Mouse (Mus musculus) neural tube, embryonic 14.5 days (tissue): ENCODE results near the gene Fyb2. TPM values are rescaled to one million over a fixed set of nuclear protein-coding genes. Genes with fewer than 3 reads are reported as not detected.

Experiments
- ATAC-seq: fragments of 200-750 bp; cut with Nextera tagmentation; 2 replicates; pipeline ENCODE4 v1.8.0; 2017; ENCODE audit warnings: low read depth, mild to moderate bottlenecking, moderate TSS enrichment, moderate library complexity
- H3K27ac ChIP-seq: fragments of 300-500 bp; sonication (generic); 2 replicates; pipeline ENCODE4 v1.5.1; 2014; ENCODE audit warnings: low read depth, mild to moderate bottlenecking, control low read depth, low read length, moderate library complexity, mixed read lengths
- H3K27me3 ChIP-seq: fragments of 300-500 bp; sonication (generic); 2 replicates; pipeline ENCODE4 v1.6.1; 2014; ENCODE audit warnings: low read length; ENCODE audit not compliant: control insufficient read depth, insufficient read depth
- H3K36me3 ChIP-seq: fragments of 300-500 bp; sonication (generic); 2 replicates; pipeline ENCODE4 v1.6.1; 2014; ENCODE audit warnings: low read length, mixed read lengths; ENCODE audit not compliant: control insufficient read depth, insufficient read depth
- H3K4me1 ChIP-seq: fragments of 300-500 bp; sonication (generic); 2 replicates; pipeline ENCODE4 v1.6.1; 2014; ENCODE audit warnings: low read length; ENCODE audit not compliant: control insufficient read depth, insufficient read depth
- H3K4me2 ChIP-seq: fragments of 300-500 bp; sonication (generic); 2 replicates; pipeline ENCODE4 v1.6.1; 2014; ENCODE audit warnings: mild to moderate bottlenecking, low read depth, low read length, control low read depth
- H3K4me3 ChIP-seq: fragments of 300-500 bp; sonication (generic); 2 replicates; pipeline ENCODE4 v1.5.1; 2014; ENCODE audit warnings: low read depth, low read length, control low read depth, mixed read lengths
- H3K9ac ChIP-seq: fragments of 300-500 bp; sonication (generic); replicated peaks from 2 replicates; pipeline ENCODE4 v1.6.1; 2014; ENCODE audit warnings: low read depth, mild to moderate bottlenecking, control low read depth, low read length, mixed read lengths
- H3K9me3 ChIP-seq: fragments of 300-500 bp; sonication (generic); 2 replicates; pipeline ENCODE4 v1.6.1; 2016; ENCODE audit warnings: low read length; ENCODE audit not compliant: control insufficient read depth
- WGBS: fragments of 180-500 bp; shearing (Covaris S2); extraction: QIAGEN DNeasy Blood & Tissue Kit; methylation state at CpG from one replicate; pipeline ENCODE4 v1.1.7; 2014; 5-methylcytosine and 5-hydroxymethylcytosine counted together
- polyA plus RNA-seq: library from polyadenylated mRNA; unstranded; fragments of >200 nt; fragmentation: Nextera tagmentation; extraction: Ambion mirVana; gene quantifications from 2 replicates; pipeline ENCODE4 v1.2.1, GENCODE M21; 2014

The Fyb2 gene
- polyA plus RNA-seq, 1 experiment from 2014 or later: 0.17 TPM

DNA sequence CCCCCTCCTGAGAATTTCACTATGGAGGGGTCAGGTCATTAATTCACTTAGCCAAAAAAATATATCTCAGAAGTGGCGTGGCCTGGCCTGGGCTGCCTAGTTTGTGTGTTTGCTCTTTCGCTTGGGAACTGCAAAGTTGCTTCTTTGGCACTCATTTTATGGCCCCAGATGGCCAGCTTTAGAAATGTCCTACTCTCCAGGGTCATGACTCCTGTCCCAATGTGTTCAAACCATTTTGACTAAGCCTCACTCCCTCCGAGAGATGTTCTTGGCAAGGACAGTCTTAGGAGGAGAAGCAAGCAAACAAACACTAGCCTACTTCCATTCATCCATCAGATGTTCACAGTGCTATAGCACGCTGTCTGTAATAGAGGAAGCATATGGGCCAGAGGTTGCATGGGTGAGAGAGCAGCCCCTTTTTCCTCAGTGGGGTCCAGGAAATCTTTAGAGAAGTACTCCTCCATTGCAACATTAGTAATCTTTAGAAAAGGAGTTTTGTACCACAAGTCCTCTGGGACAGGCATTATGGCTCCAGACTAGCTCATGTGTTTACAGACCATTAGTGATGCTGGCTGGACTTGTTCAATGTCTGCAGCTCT lies 38.1 kb downstream of the Fyb2 start:
- ATAC-seq: no peak
- no peak overlapping the region for H3K4me3 ChIP-seq
- no peaks in the 10 kb centered on the region for H3K9me3 ChIP-seq
- no peak overlapping the region for H3K9ac ChIP-seq
- H3K4me2 ChIP-seq: no peak overlapping the region
- no peaks in the 10 kb centered on the region for H3K4me1 ChIP-seq
- H3K27me3 ChIP-seq: no peaks in the 10 kb centered on the region
- H3K27ac ChIP-seq: no peak overlapping the region
- 78% methylated on average over 4 of the region's 4 CpGs for WGBS
- H3K36me3 ChIP-seq: no peaks in the 10 kb centered on the region

DNA sequence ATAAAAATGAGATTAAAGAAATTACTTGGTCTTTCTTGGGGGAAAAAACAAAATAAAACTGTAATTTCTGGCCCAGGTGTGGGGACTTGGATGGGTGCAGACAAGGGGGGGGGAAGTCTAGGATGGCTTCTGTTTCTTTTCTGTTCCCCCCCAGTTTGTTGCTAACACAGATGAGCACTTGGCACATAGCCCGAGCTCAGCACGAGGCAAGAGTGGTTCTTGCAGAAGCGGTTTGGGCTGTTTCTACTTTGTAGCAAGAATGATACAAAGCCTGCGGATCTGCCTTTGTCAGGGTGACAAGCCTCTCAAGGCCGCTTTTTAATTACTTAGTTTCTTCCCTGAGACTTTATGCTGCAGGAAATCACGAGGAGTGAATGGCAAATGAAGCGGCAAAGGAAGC lies 43.4 kb downstream of the Fyb2 start:
- ATAC-seq: no peak
- H3K9me3 ChIP-seq: no peaks in the 10 kb centered on the region
- H3K4me1 ChIP-seq: no peaks in the 10 kb centered on the region
- no peaks in the 10 kb centered on the region for H3K36me3 ChIP-seq
- 42% methylated on average over 7 of the region's 7 CpGs for WGBS
- no peak overlapping the region for H3K9ac ChIP-seq
- no peak overlapping the region for H3K4me2 ChIP-seq
- H3K27ac ChIP-seq: no peak overlapping the region
- H3K27me3 ChIP-seq: no peaks in the 10 kb centered on the region
- H3K4me3 ChIP-seq: no peak overlapping the region

- Histone ChIP-seq H3K9ac (no peak overlapping the region), H3K27me3 (no peaks in the 10 kb centered on the region), H3K27ac (no peak overlapping the region), H3K4me3 (no peak overlapping the region), H3K9me3 (no peaks in the 10 kb centered on the region), H3K36me3 (no peaks in the 10 kb centered on the region), H3K4me2 (no peak overlapping the region), H3K4me1 (no peaks in the 10 kb centered on the region)
- WGBS: 79% methylated on average over 5 of the region's 5 CpGs
- no peak for ATAC-seq
Observed at GRCm38 (mm10) chr4:104961431-104961830, 48.2 kb downstream of the Fyb2 start.

DNA sequence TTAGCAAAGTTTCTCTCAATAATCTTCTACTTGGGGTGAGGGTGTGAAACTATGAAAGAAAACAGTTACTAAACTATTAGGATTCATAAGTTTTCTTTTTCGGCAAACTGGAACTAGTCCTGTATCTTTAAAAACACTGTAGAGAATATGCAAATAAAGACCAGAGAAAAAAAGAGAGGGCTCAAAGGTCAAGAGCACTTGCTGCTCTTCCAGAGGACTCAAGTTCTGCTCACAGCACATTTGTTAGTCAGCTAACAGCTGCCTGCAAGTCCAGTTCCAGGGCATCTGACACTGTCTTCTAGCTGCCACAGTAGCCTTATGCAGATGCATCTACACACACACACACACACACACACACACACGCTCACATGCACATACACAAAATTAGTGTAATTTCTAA lies 59.4 kb downstream of the Fyb2 start:
- Histone ChIP-seq H3K9me3 (no peaks in the 10 kb centered on the region), H3K27ac (no peak overlapping the region), H3K27me3 (no peaks in the 10 kb centered on the region), H3K4me1 (no peaks in the 10 kb centered on the region), H3K4me2 (no peak overlapping the region), H3K9ac (no peak overlapping the region), H3K36me3 (no peaks in the 10 kb centered on the region), H3K4me3 (no peak overlapping the region)
- no peak for ATAC-seq
- 89% methylated on average over 2 of the region's 2 CpGs for WGBS

DNA sequence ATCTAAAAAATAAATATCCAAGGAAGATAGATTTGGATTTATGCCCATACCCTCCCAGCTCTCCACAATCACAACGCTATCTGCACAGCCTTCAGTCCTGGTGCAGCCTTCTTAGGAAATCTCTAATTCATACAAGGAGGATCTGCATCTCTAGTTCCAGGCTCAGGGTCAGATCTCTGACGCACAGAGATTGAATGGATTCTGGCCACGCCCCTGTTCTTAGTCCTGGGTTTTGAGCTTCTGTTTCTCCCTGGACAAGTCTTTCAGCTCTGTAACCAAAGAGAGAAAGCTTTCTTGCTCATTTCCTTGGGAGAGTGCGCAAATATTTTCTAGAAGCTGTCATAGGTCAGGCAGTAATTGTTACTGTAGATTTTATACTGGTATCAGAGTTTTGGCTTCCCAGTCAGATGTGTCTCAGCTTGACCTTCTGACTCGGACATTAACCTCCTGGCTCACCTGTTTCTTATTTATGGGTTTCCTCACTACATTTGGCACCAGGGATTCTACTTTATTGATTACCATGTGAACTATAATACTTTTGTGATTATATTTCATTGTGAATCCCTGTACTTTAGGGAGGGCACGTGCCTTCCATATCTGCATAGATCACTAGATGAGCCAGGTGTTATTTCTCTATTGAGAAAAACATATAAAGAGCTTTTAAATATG lies 62.0 kb downstream of the Fyb2 start:
- no peak overlapping the region for H3K9ac ChIP-seq
- H3K9me3 ChIP-seq: no peaks in the 10 kb centered on the region
- H3K27me3 ChIP-seq: no peaks in the 10 kb centered on the region
- no peak for ATAC-seq
- no peak overlapping the region for H3K27ac ChIP-seq
- no peaks in the 10 kb centered on the region for H3K36me3 ChIP-seq
- no peak overlapping the region for H3K4me2 ChIP-seq
- WGBS: 91% methylated on average over 6 of the region's 6 CpGs
- H3K4me1 ChIP-seq: no peaks in the 10 kb centered on the region
- H3K4me3 ChIP-seq: no peak overlapping the region

DNA sequence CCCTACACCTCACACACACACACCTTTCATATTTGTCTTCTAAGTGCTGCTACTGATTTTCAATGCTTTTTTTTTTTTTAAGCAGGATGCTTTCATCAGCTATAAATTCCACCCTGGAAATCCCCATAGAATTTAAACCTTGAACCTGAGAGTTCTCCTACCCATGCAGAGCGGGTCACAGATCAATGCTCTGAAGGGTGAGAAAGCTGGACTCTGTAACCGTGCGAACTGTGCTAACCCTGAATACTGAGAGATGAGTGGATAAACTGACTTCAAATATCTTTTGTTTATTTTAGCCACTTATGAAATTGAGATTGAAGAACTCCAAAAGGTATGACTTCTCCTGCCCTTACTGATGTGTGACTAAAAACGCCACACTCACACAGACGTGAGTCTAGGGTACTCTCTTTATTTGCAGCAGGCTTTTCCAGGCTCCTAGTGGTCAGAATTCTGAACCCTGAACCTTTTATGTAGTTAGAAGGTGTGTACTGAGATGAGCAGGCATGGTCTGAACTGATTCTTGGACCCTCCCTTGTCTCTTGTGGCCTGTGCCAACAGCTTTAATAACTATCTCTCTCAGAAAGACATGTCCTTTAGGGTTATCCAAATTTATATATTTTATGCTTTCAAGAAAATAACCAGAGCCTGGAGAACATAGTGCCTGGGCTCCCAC lies 72.8 kb downstream of the Fyb2 start:
- Histone ChIP-seq H3K4me3 (no peak overlapping the region), H3K27me3 (no peaks in the 10 kb centered on the region), H3K27ac (no peak overlapping the region), H3K9me3 (no peaks in the 10 kb centered on the region), H3K9ac (no peak overlapping the region), H3K4me1 (no peaks in the 10 kb centered on the region), H3K36me3 (no peaks in the 10 kb centered on the region), H3K4me2 (no peak overlapping the region)
- WGBS: 83% methylated on average over 5 of the region's 5 CpGs
- ATAC-seq: no peak

GRCm38 (mm10) chr4:104987631-104988030 lies 74.4 kb downstream of the Fyb2 start:
- no peaks in the 10 kb centered on the region for H3K4me1 ChIP-seq
- H3K27ac ChIP-seq: no peak overlapping the region
- no peaks in the 10 kb centered on the region for H3K9me3 ChIP-seq
- WGBS: 80% methylated on average over 7 of the region's 7 CpGs
- H3K4me3 ChIP-seq: no peak overlapping the region
- ATAC-seq: no peak
- H3K36me3 ChIP-seq: no peaks in the 10 kb centered on the region
- H3K27me3 ChIP-seq: no peaks in the 10 kb centered on the region
- no peak overlapping the region for H3K9ac ChIP-seq
- H3K4me2 ChIP-seq: no peak overlapping the region

GRCm38 (mm10) chr4:104988102-104988501 lies 74.8 kb downstream of the Fyb2 start:
- H3K9me3 ChIP-seq: no peaks in the 10 kb centered on the region
- H3K36me3 ChIP-seq: no peaks in the 10 kb centered on the region
- H3K27ac ChIP-seq: no peak overlapping the region
- no peak for ATAC-seq
- no peaks in the 10 kb centered on the region for H3K27me3 ChIP-seq
- H3K9ac ChIP-seq: no peak overlapping the region
- WGBS: 89% methylated on average over 5 of the region's 5 CpGs
- no peaks in the 10 kb centered on the region for H3K4me1 ChIP-seq
- H3K4me2 ChIP-seq: no peak overlapping the region
- H3K4me3 ChIP-seq: no peak overlapping the region

DNA sequence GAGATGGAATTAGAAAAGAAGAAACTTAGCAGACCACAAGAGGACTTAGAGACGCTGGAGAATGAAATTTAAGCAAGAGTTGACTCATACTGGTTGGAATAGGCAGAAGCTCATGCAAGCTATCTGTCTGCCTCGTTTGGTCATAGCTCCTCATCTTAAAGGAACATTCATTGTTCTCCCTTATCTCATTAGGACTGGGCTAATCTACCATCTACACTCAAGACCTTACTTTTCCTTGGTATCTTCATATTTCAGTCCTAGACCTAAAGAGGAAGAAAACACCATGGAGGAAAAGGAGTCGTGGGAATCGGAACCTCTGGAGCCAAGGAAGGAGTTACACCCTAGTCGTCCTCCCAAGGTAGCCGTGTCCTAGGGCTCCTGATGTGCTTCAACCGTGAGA lies 75.5 kb downstream of the Fyb2 start:
- H3K4me3 ChIP-seq: no peak overlapping the region
- no peaks in the 10 kb centered on the region for H3K4me1 ChIP-seq
- 89% methylated on average over 7 of the region's 7 CpGs for WGBS
- H3K27me3 ChIP-seq: no peaks in the 10 kb centered on the region
- H3K36me3 ChIP-seq: no peaks in the 10 kb centered on the region
- H3K9me3 ChIP-seq: no peaks in the 10 kb centered on the region
- H3K27ac ChIP-seq: no peak overlapping the region
- H3K9ac ChIP-seq: no peak overlapping the region
- H3K4me2 ChIP-seq: no peak overlapping the region
- no peak for ATAC-seq
